Mouse (Mus musculus): ENCODE measurements at regions not wholly inside any gene's neighbourhood (a gene's known extent, or its start where the extent isn't known, plus 50 kb on each side); places are given as distances from the start of the nearest gene placed in this dataset.

- Histone ChIP-seq H3K4me3 (replicated peaks; ENCODE audit: extremely low read depth, low read depth, low read length) (no peak overlapping the region), H3K4me1 (ENCODE audit: control insufficient read depth, insufficient read depth, low read length) (no peaks in the 10 kb centered on the region)
- TF ChIP-seq POLR2A (IDR thresholded peaks at IDR 0.05; ENCODE audit: borderline replicate concordance, extremely low read depth, low read depth, low read length) = no peak
- TF ChIP-seq CTCF (IDR thresholded peaks at IDR 0.05; ENCODE audit: insufficient read depth, low read length) = no peak
- DNase-seq = no peak
- 83% methylated on average over 7 of the region's 7 CpGs for WGBS
Observed at GRCm38 (mm10) chr7:40825141-40825742, 72.9 kb upstream of the Vstm2b start.

- no peak for DNase-seq
- 68% methylated on average over 5 of the region's 5 CpGs for WGBS
- TF ChIP-seq POLR2A (IDR thresholded peaks at IDR 0.05; ENCODE audit: borderline replicate concordance, extremely low read depth, low read depth, low read length) = no peak
- TF ChIP-seq CTCF (IDR thresholded peaks at IDR 0.05; ENCODE audit: insufficient read depth, low read length) = no peak
- Histone ChIP-seq H3K4me3 (replicated peaks; ENCODE audit: extremely low read depth, low read depth, low read length) (no peak overlapping the region), H3K4me1 (ENCODE audit: control insufficient read depth, insufficient read depth, low read length) (no peaks in the 10 kb centered on the region)
Observed at GRCm38 (mm10) chr7:40829526-40829925, 68.6 kb upstream of the Vstm2b start.

GRCm38 (mm10) chr7:40831583-40831982 lies 66.5 kb upstream of the Vstm2b start:
- Histone ChIP-seq H3K4me1 (ENCODE audit: control insufficient read depth, insufficient read depth, low read length) (no peaks in the 10 kb centered on the region), H3K4me3 (replicated peaks; ENCODE audit: extremely low read depth, low read depth, low read length) (no peak overlapping the region)
- no peak for TF ChIP-seq POLR2A (IDR thresholded peaks at IDR 0.05; ENCODE audit: borderline replicate concordance, extremely low read depth, low read depth, low read length)
- TF ChIP-seq CTCF (IDR thresholded peaks at IDR 0.05; ENCODE audit: insufficient read depth, low read length) = no peak
- no peak for DNase-seq
- 83% methylated on average over 4 of the region's 4 CpGs for WGBS

DNA sequence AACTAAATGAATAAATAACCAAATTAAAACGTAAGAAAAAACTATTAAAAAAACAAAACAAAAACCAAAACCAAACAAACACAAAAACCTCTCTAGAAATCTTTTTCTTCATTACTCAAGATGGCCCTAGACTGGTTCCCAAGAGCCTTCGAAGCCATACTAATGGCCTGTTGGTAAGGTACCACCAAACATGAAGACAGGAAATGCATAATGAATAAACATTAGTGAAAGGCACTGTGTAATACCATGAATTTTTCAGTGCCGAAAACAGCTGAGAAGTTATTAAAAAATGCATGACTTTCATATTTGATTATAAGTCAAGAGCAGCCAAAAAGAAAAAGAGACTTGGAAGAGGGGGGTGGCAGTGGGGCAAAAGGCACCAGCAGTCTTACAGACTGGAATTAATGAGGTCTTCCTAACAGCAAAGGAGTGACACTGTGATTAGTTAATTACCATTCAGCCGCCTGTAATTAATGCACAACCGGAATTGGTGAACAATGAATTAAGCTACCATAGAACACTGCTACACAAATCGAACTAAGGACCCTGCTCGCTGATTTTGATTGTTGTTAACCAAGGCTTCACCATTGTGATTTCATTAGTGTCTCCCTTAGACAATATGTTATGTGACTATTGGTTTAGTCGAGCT lies 55.7 kb upstream of the Vstm2b start:
- DNase-seq = no peak

DNA sequence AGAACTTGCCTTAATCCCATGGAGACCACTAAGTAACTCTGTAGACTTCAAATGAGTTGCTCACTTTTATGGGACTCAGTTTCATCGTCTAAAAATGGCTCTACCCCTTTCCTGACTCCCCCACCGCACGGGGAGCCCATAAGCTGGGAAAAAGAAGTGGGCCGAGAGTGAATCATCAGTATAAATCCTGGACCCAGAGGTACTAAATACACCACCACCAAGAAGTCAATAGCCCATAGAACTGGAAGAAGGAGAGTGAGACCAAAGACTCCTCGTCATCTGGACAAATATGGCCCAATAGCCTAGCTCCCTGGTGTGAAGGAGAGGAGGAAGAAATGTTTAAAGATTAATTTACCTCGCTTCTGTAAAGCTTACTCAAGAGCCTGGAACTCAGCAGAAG lies 51.6 kb upstream of the Vstm2b start:
- TF ChIP-seq POLR2A (IDR thresholded peaks at IDR 0.05; ENCODE audit: borderline replicate concordance, extremely low read depth, low read depth, low read length) (no peak), CTCF (IDR thresholded peaks at IDR 0.05; ENCODE audit: insufficient read depth, low read length) (no peak)
- WGBS = 63% methylated on average over 6 of the region's 6 CpGs
- H3K4me3 ChIP-seq (replicated peaks; ENCODE audit: extremely low read depth, low read depth, low read length) = no peak overlapping the region
- H3K4me1 ChIP-seq (ENCODE audit: control insufficient read depth, insufficient read depth, low read length) = no peaks in the 10 kb centered on the region
- DNase-seq = no peak

More for the DNA sequence above, 55.7 kb upstream of the Vstm2b start:
- 80% methylated on average over 8 of the region's 8 CpGs for WGBS
- Histone ChIP-seq H3K4me1 (ENCODE audit: control insufficient read depth, insufficient read depth, low read length) (no peaks in the 10 kb centered on the region), H3K4me3 (replicated peaks; ENCODE audit: extremely low read depth, low read depth, low read length) (no peak overlapping the region)
- no peak for TF ChIP-seq CTCF (IDR thresholded peaks at IDR 0.05; ENCODE audit: insufficient read depth, low read length)
- no peak for TF ChIP-seq POLR2A (IDR thresholded peaks at IDR 0.05; ENCODE audit: borderline replicate concordance, extremely low read depth, low read depth, low read length)
